Mouse (Mus musculus) cerebellum, postnatal 36 days (tissue): ENCODE data around the gene Vmn1r151.
"Not testable (repeated sequence)": the region's sequence is repeated elsewhere in the genome, so short reads cannot be mapped to it uniquely, and the experiment has no call there.

Source experiments
- DNase-seq, 2 experiments: peaks; one replicate each; pipeline ENCODE4 v3.0.0; 2021 to 2022; ENCODE audit warnings: mixed read lengths in 2 of 2

Gene Vmn1r151

DNA sequence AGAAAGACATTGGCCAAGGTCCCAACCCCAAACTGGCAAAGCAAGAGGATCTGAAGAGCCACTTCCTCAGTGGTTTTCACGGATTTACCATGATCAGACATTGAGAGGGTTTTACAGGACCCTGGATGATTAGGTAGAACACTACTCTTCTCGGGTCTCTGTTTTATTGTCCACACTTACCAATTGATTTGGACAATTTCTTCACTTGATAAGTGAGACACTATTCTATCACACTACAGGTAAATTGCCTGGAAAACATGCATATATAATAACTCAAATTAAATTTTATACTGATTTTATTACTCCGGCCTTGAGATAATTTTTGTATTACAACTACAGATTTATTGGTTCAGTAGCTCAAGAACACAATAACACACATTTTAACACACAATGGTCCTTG, at the start of gene Vmn1r151:
Gene Vmn1r151, minus strand, starts transcription at position 101 of the 400 bp plus-strand sequence.
- DNase-seq = not testable (repeated sequence)

DNA sequence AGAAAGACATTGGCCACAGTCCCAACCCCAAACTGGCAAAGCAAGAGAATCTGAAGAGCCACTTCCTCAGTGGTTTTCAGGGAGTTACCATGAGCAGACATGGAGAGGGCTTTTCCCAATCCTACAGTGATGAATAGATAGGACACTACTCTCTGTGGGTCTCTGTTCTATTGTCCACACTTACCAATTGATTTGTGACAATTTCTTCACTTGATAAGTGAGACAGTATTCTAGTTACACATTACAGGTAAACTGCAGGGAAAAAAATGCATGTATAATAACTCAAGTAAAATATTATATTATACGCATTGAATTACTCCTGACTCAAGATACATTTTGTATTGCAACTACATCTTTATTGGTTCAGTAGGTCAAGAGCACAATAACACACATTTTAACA, 35.3 kb upstream of the Vmn1r151 start, which contains the start of gene Gm8677:
Gene Gm8677, minus strand, starts transcription at position 101 of the 400 bp plus-strand sequence.
- not testable (repeated sequence) for DNase-seq

DNA sequence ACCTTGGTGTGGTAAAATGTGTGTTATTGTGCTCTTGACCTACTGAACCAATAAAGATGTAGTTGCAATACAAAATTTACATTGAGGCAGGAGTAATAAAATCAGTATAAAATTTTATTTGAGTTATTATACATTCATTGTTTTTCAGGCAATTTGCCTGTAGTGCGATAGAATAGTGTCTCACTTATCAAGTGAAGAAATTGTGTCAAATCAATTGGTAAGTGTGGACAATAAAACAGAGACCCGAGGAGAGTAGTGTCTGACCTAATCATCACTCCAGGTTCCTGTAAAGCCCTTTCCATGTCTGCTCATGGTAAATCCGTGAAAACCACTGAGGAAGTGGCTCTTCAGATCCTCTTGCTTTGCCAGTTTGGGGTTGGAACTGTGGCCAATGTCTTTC, 23.2 kb upstream of the Vmn1r151 start, which contains the start of gene Vmn1r152:
Gene Vmn1r152, plus strand, starts transcription at position 301 of the 400 bp plus-strand sequence.
- DNase-seq = not testable (repeated sequence)

DNA sequence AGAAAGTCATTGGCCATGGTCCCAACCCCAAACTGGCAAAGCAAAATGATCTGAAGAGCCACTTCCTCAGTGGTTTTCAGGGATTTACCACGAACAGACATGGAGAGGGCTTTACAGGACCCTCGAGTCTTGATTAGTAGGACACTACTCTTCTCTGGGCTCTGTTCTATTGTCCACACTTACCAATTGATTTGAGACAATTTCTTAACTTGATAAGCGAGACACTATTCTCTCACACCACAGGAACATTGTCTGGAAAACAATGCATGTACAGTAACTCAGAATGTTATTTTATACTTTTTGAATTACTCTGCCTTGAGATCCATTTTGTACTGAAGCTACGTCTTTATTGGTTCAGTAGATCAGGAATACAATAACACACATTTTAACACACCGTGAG, 35.5 kb downstream of the Vmn1r151 start, which contains the start of gene Gm10665:
Gene Gm10665, minus strand, starts transcription at position 101 of the 400 bp plus-strand sequence.
- DNase-seq = not testable (repeated sequence)
